Mouse (Mus musculus): Measurements from ENCODE around the gene Gpn3. TPM values are rescaled to one million over a fixed set of nuclear protein-coding genes. Genes with fewer than 3 reads are reported as not detected.

Gpn3 gene
- total and polyA plus RNA-seq, 3 experiments = 61.4 to 96.1 (median 74.6) TPM

GRCm38 (mm10) chr5:122409692-122410645 lies 38.3 kb downstream of the Gpn3 start:
- in situ Hi-C loops (cut with MboI; ENCODE audit: low pct_ligation_motif_present, low pct_unique_long_range_greater_than_20kb, low sequenced_read_pairs) = no loop called here
- H3K4me3 ChIP-seq (replicated peaks in 1 of 3; ENCODE audit: low read depth in 2 of 3, low read length in 2 of 3, poor library complexity in 1 of 3) = no peak overlapping the region
- no peaks in the 10 kb centered on the region for H3K27me3 ChIP-seq (replicated peaks)
- DNase-seq (ENCODE audit: extremely low read depth) = no peak
- peaks cover 2% of the 10 kb centered on the region for H3K9me3 ChIP-seq (replicated peaks; ENCODE audit: low read length)
- H3K36me3 ChIP-seq (replicated peaks in 1 of 2; ENCODE audit: control insufficient read depth in 1 of 2, insufficient read depth in 1 of 2, low read length in 1 of 2) = peaks cover 31 to 46% of the 10 kb centered on the region in 2 experiments
- H3K79me2 ChIP-seq (replicated peaks; ENCODE audit: control insufficient read depth, extremely low read depth, insufficient read depth, poor library complexity, severe bottlenecking) = no peaks in the 10 kb centered on the region
- dilution Hi-C loops (cut with MboI; ENCODE audit: extremely low pct_ligation_motif_present, extremely low pct_unique_long_range_greater_than_20kb, low sequenced_read_pairs) = no loop called here
- H3K4me1 ChIP-seq (ENCODE audit: control insufficient read depth in 1 of 2, insufficient read depth in 2 of 2) = no peaks in the 10 kb centered on the region
- H3K4me2 ChIP-seq (ENCODE audit: insufficient read depth, low read depth, poor library complexity, severe bottlenecking) = no peak overlapping the region
- H3K27ac ChIP-seq (ENCODE audit: insufficient read depth, low read depth) = no peak overlapping the region
- TF ChIP-seq SMC3 (IDR thresholded peaks at IDR 0.05; ENCODE audit: low read depth, low read length) (no peak), RAD21 (IDR thresholded peaks at IDR 0.05; ENCODE audit: low read depth, low read length) (no peak), CTCF (conservative IDR thresholded peaks at IDR 0.05 in 1 of 2, IDR thresholded peaks at IDR 0.05 in 1 of 2; ENCODE audit: low read depth in 2 of 2, low read length in 2 of 2) (peak in 1 of 2 experiments; percentile 17; a peak in 1 of 4 replicates), CHD2 (IDR thresholded peaks at IDR 0.05; ENCODE audit: low read length) (no peak), GABPA (IDR thresholded peaks at IDR 0.05; ENCODE audit: insufficient replicate concordance, low read depth, low read length) (no peak), ELF1 (IDR thresholded peaks at IDR 0.05; ENCODE audit: low read depth, low read length) (no peak), PAX5 (IDR thresholded peaks at IDR 0.05; ENCODE audit: low read length) (no peak), KAT2A (IDR thresholded peaks at IDR 0.05; ENCODE audit: insufficient replicate concordance, low read length) (no peak), SIN3A (IDR thresholded peaks at IDR 0.05; ENCODE audit: low read length) (no peak)
- no peak overlapping the region for H3K9ac ChIP-seq (ENCODE audit: insufficient read depth, low read depth)

DNA sequence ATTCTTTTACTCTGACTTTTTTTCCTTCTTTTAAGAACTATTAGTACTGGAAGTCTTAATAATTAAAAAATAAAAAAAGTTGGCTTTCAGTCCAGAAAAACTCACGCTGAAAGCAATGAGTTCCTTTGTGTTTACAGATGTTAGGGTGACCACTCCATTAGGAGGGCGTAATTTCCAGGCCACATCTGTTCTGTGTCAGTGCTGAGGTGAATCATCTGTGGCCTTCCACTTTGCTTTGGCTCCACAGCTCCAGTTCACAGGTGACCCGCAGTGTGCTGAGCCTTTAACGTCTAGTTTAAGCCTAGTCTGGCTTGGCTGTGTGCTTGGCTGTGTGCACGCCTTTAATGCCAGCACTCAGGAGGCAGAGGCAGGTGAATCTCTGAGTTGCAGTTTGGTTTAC lies 40.2 kb downstream of the Gpn3 start:
- TF ChIP-seq IRF4 (IDR thresholded peaks at IDR 0.05; ENCODE audit: low read depth, low read length) = no peak
- no peak for TF ChIP-seq ETS1 (conservative IDR thresholded peaks at IDR 0.05; ENCODE audit: low read depth, low read length)
- TF ChIP-seq BHLHE40 (IDR thresholded peaks at IDR 0.05; ENCODE audit: low read depth, low read length) = no peak
- TF ChIP-seq SMC3 (IDR thresholded peaks at IDR 0.05; ENCODE audit: low read depth, low read length) = no peak
- no peak for TF ChIP-seq USF1 (IDR thresholded peaks at IDR 0.05; ENCODE audit: low read depth, low read length)
- no peak for TF ChIP-seq CTCF (conservative IDR thresholded peaks at IDR 0.05 in 1 of 2, IDR thresholded peaks at IDR 0.05 in 1 of 2; ENCODE audit: low read depth in 2 of 2, low read length in 2 of 2)
- no peak for TF ChIP-seq ZMIZ1 (IDR thresholded peaks at IDR 0.05; ENCODE audit: low read depth, low read length)
- no peak for TF ChIP-seq USF2 (conservative IDR thresholded peaks at IDR 0.05; ENCODE audit: low read depth, low read length)
- no peak for TF ChIP-seq KAT2A (IDR thresholded peaks at IDR 0.05; ENCODE audit: insufficient replicate concordance, low read length)
- no peak for TF ChIP-seq MAZ (IDR thresholded peaks at IDR 0.05; ENCODE audit: low read depth, low read length)
- TF ChIP-seq GABPA (IDR thresholded peaks at IDR 0.05; ENCODE audit: insufficient replicate concordance, low read depth, low read length) = no peak
- no peak for TF ChIP-seq JUN (IDR thresholded peaks at IDR 0.05; ENCODE audit: insufficient read depth, low read depth, low read length)
- TF ChIP-seq E2F4 (IDR thresholded peaks at IDR 0.05; ENCODE audit: insufficient replicate concordance, low read depth, low read length) = no peak
- no peak for TF ChIP-seq NRF1 (IDR thresholded peaks at IDR 0.05; ENCODE audit: low read depth, low read length)
- no peak for TF ChIP-seq HCFC1 (IDR thresholded peaks at IDR 0.05; ENCODE audit: low read depth, low read length)
- TF ChIP-seq TBP (conservative IDR thresholded peaks at IDR 0.05; ENCODE audit: low read depth, low read length) = no peak
- TF ChIP-seq EP300 (IDR thresholded peaks at IDR 0.05; ENCODE audit: low read length) = no peak
- TF ChIP-seq CHD1 (IDR thresholded peaks at IDR 0.05; ENCODE audit: low read depth, low read length) = no peak
- TF ChIP-seq PAX5 (IDR thresholded peaks at IDR 0.05; ENCODE audit: low read length) = no peak
- Histone ChIP-seq H3K27me3 (replicated peaks) (no peaks in the 10 kb centered on the region), H3K4me3 (replicated peaks in 1 of 3; ENCODE audit: low read depth in 2 of 3, low read length in 2 of 3, poor library complexity in 1 of 3) (no peak overlapping the region), H3K9me3 (replicated peaks; ENCODE audit: low read length) (peaks cover 2% of the 10 kb centered on the region), H3K27ac (ENCODE audit: insufficient read depth, low read depth) (no peak overlapping the region), H3K4me1 (ENCODE audit: control insufficient read depth in 1 of 2, insufficient read depth in 2 of 2) (no peaks in the 10 kb centered on the region), H3K4me2 (ENCODE audit: insufficient read depth, low read depth, poor library complexity, severe bottlenecking) (no peak overlapping the region), H3K9ac (ENCODE audit: insufficient read depth, low read depth) (no peak overlapping the region), H3K36me3 (replicated peaks in 1 of 2; ENCODE audit: control insufficient read depth in 1 of 2, insufficient read depth in 1 of 2, low read length in 1 of 2) (peaks cover 13 to 27% of the 10 kb centered on the region in 2 experiments), H3K79me2 (replicated peaks; ENCODE audit: control insufficient read depth, extremely low read depth, insufficient read depth, poor library complexity, severe bottlenecking) (no peaks in the 10 kb centered on the region)
- no peak for DNase-seq (ENCODE audit: extremely low read depth)
- dilution Hi-C loops (cut with MboI; ENCODE audit: extremely low pct_ligation_motif_present, extremely low pct_unique_long_range_greater_than_20kb, low sequenced_read_pairs) (no loop called here), in situ Hi-C loops (cut with MboI; ENCODE audit: low pct_ligation_motif_present, low pct_unique_long_range_greater_than_20kb, low sequenced_read_pairs) (no loop called here)
